Mouse (Mus musculus) G1E (cell line): ENCODE results near the gene Celf2. TPM values are rescaled to one million over a fixed set of nuclear protein-coding genes. Genes with fewer than 3 reads are reported as not detected.

ENCODE experiments used
- ATAC-seq: 2 replicates; pipeline ENCODE4 v1.8.0; 2016; ENCODE audit warnings: mild to moderate bottlenecking; ENCODE audit not compliant: insufficient number of reproducible peaks, poor library complexity, low FRiP score, severe bottlenecking; ENCODE audit errors: extremely low read depth
- DNase-seq: peaks from one replicate; pipeline ENCODE4 v3.0.0; 2012; ENCODE audit warnings: low spot score
- H3K27me3 ChIP-seq: 2 replicates; pipeline ENCODE4 v1.6.1; 2012; ENCODE audit warnings: mild to moderate bottlenecking, low read length, inconsistent platforms; ENCODE audit not compliant: insufficient read depth
- H3K36me3 ChIP-seq: replicated peaks from 2 replicates; pipeline ENCODE3; 2012; ENCODE audit warnings: mild to moderate bottlenecking, inconsistent platforms
- H3K4me1 ChIP-seq: 2 replicates; pipeline ENCODE4 v1.6.1; 2012; ENCODE audit warnings: low read depth, low read length, inconsistent platforms, mixed read lengths; ENCODE audit not compliant: insufficient read depth
- H3K4me3 ChIP-seq: 2 replicates; pipeline ENCODE4 v1.5.1; 2012; ENCODE audit warnings: low read depth, mild to moderate bottlenecking, inconsistent platforms, low read length, moderate library complexity, mixed read lengths
- H3K9me3 ChIP-seq: replicated peaks from 2 replicates; pipeline ENCODE4 v1.6.1; 2012; ENCODE audit warnings: inconsistent platforms
- CTCF ChIP-seq: IDR thresholded peaks from 2 replicates; pipeline ENCODE4 v1.5.1; 2012; ENCODE audit warnings: low read depth, low read length, inconsistent platforms, mixed read lengths
- GATA1 ChIP-seq: IDR thresholded peaks from 2 replicates; pipeline ENCODE4 v1.6.1; 2012; ENCODE audit warnings: borderline replicate concordance, low read length, inconsistent platforms, mixed read lengths
- GATA2 ChIP-seq: IDR thresholded peaks from 2 replicates; pipeline ENCODE4 v1.6.1; 2012; ENCODE audit warnings: low read depth, low read length, inconsistent platforms, borderline replicate concordance
- POLR2AphosphoS5 ChIP-seq: IDR thresholded peaks from 2 replicates; pipeline ENCODE4 v1.6.1; 2012; ENCODE audit warnings: low read depth, low read length, inconsistent platforms; ENCODE audit not compliant: insufficient replicate concordance
- TAL1 ChIP-seq: conservative IDR thresholded peaks from 2 replicates; pipeline ENCODE4 v1.6.1; 2012; ENCODE audit warnings: low read depth, low read length, inconsistent platforms, mixed read lengths
- polyA plus RNA-seq: library from polyadenylated mRNA; stranded (reverse); fragments of >175 nt; gene quantifications from 2 replicates; pipeline ENCODE4 v1.2.3, GENCODE M21; 2012
- total RNA-seq, 2 experiments: library from RNA; stranded (forward) in 1 of 2; stranded (reverse) in 1 of 2; fragments of 200-1000 nt in 1 of 2; fragments of >200 nt in 1 of 2; fragmentation: Nextera tagmentation in 1 of 2; gene quantifications; 2 replicates each; pipeline ENCODE4 v1.2.3; 2014 to 2017

Gene Celf2
- total and polyA plus RNA-seq, 3 experiments: 0.86 to 45.1 (median 14.2) TPM

GRCm38 (mm10) chr2:6646325-6646724 is 863.0 kb downstream of the Celf2 start:
- no peak for ATAC-seq
- H3K9me3 ChIP-seq: no peaks in the 10 kb centered on the region
- no peak for DNase-seq
- TF ChIP-seq GATA1: no peak
- no peak for TF ChIP-seq POLR2AphosphoS5
- no peak for TF ChIP-seq TAL1
- no peak for TF ChIP-seq CTCF
- no peak for TF ChIP-seq GATA2
- no peak overlapping the region for H3K4me3 ChIP-seq
- no peaks in the 10 kb centered on the region for H3K27me3 ChIP-seq
- H3K36me3 ChIP-seq: no peaks in the 10 kb centered on the region
- H3K4me1 ChIP-seq: no peaks in the 10 kb centered on the region

- Histone ChIP-seq H3K27me3 (no peaks in the 10 kb centered on the region), H3K36me3 (no peaks in the 10 kb centered on the region), H3K4me3 (no peak overlapping the region), H3K4me1 (no peaks in the 10 kb centered on the region), H3K9me3 (no peaks in the 10 kb centered on the region)
- no peak for ATAC-seq
- no peak for TF ChIP-seq GATA2
- no peak for TF ChIP-seq TAL1
- no peak for DNase-seq
Observed at GRCm38 (mm10) chr2:6642222-6642850, 867.0 kb downstream of the Celf2 start.

DNA sequence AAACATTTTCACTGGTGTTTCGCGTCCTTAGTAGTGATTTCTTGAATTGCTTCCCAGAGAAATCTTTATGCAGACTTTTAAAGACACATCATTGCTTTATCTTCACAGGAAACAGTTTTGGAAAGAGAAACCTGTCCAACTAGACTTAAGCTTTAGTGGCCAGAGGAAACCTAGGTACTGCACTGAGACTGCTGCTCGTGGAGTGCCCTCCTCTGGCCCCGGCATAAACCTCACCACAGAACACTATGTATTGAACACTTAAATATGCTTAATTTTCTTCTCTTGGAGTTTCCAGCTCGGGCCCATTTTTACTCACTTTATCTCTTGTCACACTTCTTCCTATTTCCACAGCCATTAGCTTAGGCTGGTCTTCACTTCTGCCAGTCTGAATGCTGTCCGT is 870.0 kb downstream of the Celf2 start:
- ATAC-seq (no peak), DNase-seq (no peak)
- Histone ChIP-seq H3K36me3 (no peaks in the 10 kb centered on the region), H3K9me3 (no peaks in the 10 kb centered on the region), H3K4me3 (no peak overlapping the region), H3K27me3 (no peaks in the 10 kb centered on the region), H3K4me1 (no peaks in the 10 kb centered on the region)
- no peak for TF ChIP-seq POLR2AphosphoS5
- no peak for TF ChIP-seq CTCF
- no peak for TF ChIP-seq TAL1
- TF ChIP-seq GATA2: no peak
- TF ChIP-seq GATA1: no peak

GRCm38 (mm10) chr2:6637147-6637546 is 872.2 kb downstream of the Celf2 start:
- no peak for ATAC-seq
- TF ChIP-seq GATA2: no peak
- no peak for TF ChIP-seq TAL1
- no peak for TF ChIP-seq GATA1
- no peak for TF ChIP-seq POLR2AphosphoS5
- TF ChIP-seq CTCF: no peak
- Histone ChIP-seq H3K9me3 (no peaks in the 10 kb centered on the region), H3K27me3 (no peaks in the 10 kb centered on the region), H3K4me3 (no peak overlapping the region), H3K4me1 (no peaks in the 10 kb centered on the region), H3K36me3 (no peaks in the 10 kb centered on the region)
- DNase-seq: no peak

DNA sequence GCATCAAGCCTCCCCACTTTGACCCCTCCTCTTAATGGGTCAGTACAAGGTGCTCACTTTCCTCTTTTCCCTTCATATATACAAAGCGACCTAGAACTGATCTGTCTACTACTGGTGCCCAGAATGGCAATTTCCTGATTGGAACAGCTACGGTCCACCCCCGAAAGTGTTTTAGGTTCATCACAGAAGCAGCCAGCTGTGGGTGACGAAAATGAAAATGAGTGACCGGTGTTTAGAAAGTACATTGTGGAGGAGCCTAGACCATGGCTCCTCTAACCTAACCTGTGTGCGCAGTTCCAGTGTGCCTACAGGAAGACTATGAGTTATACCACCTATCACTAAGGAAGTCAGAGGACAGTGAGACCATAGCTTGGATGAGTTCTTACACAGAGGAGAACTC is 874.5 kb downstream of the Celf2 start:
- TF ChIP-seq TAL1: no peak
- no peak for TF ChIP-seq GATA1
- TF ChIP-seq CTCF: no peak
- TF ChIP-seq GATA2: no peak
- TF ChIP-seq POLR2AphosphoS5: no peak
- DNase-seq (no peak), ATAC-seq (no peak)
- Histone ChIP-seq H3K4me3 (no peak overlapping the region), H3K4me1 (no peaks in the 10 kb centered on the region), H3K9me3 (no peaks in the 10 kb centered on the region), H3K36me3 (no peaks in the 10 kb centered on the region), H3K27me3 (no peaks in the 10 kb centered on the region)

DNA sequence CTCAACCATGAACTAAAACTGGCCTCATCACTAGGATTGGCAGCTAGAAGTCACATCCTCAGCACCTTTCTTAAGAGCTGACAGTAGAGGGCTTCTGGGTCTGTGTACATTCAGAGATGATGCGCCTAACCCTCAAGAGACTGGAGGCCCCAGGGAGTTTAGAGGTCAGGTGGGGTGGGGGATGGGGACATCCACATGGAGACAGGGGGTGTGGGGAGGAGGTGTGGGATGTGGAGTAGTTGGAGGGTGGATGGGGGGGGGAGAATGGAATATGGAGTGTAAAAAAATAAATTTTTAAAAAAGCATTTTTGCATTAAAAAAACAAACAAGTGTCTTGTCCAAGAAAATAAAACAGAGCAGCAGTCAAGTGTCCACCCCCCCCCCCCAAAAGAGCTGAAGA is 876.2 kb downstream of the Celf2 start:
- no peaks in the 10 kb centered on the region for H3K9me3 ChIP-seq
- no peaks in the 10 kb centered on the region for H3K27me3 ChIP-seq
- no peaks in the 10 kb centered on the region for H3K4me1 ChIP-seq
- DNase-seq (no peak), ATAC-seq (no peak)
- H3K4me3 ChIP-seq: no peak overlapping the region
- H3K36me3 ChIP-seq: no peaks in the 10 kb centered on the region
- TF ChIP-seq GATA2 (no peak), GATA1 (no peak), POLR2AphosphoS5 (no peak), CTCF (no peak), TAL1 (no peak)

DNA sequence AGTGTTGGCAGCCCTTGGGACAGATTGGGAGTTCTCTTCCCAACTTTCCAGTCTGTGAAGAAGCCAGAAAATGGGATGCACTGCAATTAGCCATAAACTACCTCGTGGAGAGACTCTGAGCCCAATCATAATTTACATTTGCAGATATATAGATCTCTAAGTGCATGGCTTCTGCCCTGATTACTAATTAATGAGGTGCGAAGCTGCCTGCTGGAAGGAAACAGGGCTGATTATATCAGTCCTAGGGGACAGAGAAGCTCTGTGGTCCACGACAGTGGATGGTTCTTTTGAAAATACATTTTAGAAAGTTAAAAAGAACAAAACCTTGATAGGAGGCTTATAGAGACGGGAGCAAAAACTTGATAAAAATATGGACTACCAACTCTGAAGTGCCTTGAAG is 885.6 kb downstream of the Celf2 start:
- no peak for TF ChIP-seq CTCF
- TF ChIP-seq TAL1: no peak
- TF ChIP-seq POLR2AphosphoS5: no peak
- no peak for TF ChIP-seq GATA2
- no peak for TF ChIP-seq GATA1
- no peaks in the 10 kb centered on the region for H3K36me3 ChIP-seq
- DNase-seq: no peak

More for the DNA sequence above, 885.6 kb downstream of the Celf2 start:
- ATAC-seq: no peak
- Histone ChIP-seq H3K4me3 (no peak overlapping the region), H3K9me3 (no peaks in the 10 kb centered on the region), H3K27me3 (no peaks in the 10 kb centered on the region), H3K4me1 (no peaks in the 10 kb centered on the region)
